Mouse (Mus musculus) embryo, embryonic 10.5 days (tissue): ENCODE results near the gene Usb1.

Experiments
- DNase-seq: peaks from one replicate; pipeline ENCODE4 v3.0.0-alpha.2; 2015; ENCODE audit warnings: low spot score

The Usb1 gene

GRCm38 (mm10) chr8:95331720-95332436 lies at the start of gene Usb1, which contains the start of gene Zfp319:
Gene Usb1, plus strand, starts transcription at chr8:95332284.
Gene Zfp319, minus strand, starts transcription at chr8:95331950.
- DNase-seq, result peak; percentile 96

DNA sequence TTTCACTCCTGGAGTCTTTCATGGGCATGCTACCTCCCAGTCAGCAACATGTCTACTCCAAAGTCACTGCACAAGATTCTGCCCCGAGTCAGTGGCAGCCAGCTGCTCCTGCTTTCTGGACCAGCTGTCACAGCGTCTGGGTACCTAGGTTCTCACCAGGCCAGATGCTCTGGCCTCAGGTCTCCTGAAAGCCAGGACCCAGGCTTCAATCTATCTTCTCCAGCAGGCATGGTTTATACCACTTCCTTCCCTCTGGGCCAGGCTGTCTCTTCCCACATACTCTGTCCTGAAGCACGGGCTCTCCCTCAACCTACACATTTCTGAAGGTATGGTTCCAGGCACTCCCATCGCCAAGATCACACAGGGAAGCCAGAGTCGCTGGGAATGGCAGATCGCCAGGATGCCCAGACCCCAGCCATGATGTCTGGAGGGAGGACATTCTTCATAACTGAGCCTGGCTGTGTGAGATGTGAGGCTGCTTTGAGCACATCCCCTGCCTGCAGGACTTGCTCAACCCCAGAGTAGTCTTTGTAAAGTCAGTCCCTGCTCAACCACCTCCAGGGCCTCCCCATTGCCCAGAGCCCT lies 42.9 kb upstream of the Usb1 start:
- DNase-seq, result no peak

DNA sequence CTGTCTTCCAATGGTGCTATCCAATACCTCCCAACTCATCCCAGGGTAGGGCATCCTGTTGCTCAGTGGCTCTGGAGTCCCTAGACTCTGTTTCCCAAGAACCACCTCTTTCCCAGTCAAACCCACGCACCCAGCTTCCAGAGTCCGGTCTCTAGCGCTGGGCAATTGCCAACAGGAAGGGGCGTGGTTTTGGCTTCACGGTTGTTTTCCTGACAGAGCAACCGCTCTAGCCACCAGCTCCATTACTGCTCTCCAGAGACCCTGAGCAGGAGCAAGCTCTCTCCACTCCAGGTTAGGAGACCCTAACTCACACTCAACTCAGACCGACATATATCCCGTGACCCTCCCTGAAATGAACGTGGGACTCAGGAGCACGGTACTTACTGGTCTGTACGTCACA lies 38.9 kb upstream of the Usb1 start:
- DNase-seq, result no peak

DNA sequence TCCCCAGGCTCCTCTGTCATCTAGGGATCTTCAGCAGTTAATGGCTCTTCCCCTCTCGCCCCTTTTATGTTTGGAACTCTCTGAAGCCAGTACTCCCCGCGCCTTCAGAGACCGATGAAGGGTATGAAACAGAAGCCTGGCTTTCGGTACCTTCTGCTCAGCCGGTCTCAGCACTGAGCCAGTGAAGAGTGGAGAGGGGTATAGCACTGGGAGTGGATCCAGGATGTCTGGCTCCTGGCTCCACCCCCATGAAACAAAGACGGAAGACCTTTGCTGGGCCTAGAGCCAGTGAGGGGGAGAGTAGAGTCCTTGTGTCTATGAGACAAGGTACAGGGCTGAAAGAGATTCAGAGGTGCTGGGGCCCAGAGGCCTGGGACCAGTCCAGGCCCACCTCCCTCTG lies 38.2 kb upstream of the Usb1 start:
- no peak for DNase-seq

GRCm38 (mm10) chr8:95302410-95302809 lies 29.7 kb upstream of the Usb1 start:
- peak; percentile 60 for DNase-seq

GRCm38 (mm10) chr8:95305526-95305925 lies 26.6 kb upstream of the Usb1 start:
- no peak for DNase-seq

GRCm38 (mm10) chr8:95306431-95306830 lies 25.7 kb upstream of the Usb1 start, which contains the start of gene Cngb1:
Gene Cngb1, minus strand, starts transcription at chr8:95306585.
- no peak for DNase-seq

- DNase-seq, result no peak
These were observed 21.6 kb upstream of the Usb1 start, which contains the start of gene Tepp for GRCm38 (mm10) chr8:95310342-95310970. Gene Tepp, plus strand, starts transcription at chr8:95310566.

- no peak for DNase-seq
These were observed 19.2 kb upstream of the Usb1 start for GRCm38 (mm10) chr8:95312836-95313235.

- DNase-seq, result no peak
These were observed 18.2 kb upstream of the Usb1 start for GRCm38 (mm10) chr8:95313857-95314256.

DNA sequence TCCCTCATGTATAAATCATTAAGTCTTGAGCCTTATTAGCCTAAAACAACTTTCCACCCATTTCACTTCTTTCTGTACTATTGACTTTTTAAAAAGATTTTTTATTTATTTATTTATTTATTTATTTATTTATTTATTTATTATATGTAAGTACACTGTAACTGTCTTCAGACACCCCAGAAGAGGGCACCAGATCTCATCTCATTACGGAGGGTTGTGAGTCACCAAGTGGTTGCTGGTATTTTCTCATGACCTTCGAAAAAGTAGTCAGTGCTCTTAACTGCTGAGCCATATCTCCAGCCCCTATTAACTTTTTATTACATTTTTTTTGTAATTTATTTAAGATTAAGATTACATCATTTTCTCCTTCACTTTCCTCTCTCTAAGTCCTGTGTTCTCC lies 17.4 kb upstream of the Usb1 start:
- DNase-seq, result no peak

- no peak for DNase-seq
These were observed 16.7 kb upstream of the Usb1 start for GRCm38 (mm10) chr8:95315350-95315749.

GRCm38 (mm10) chr8:95320224-95321139 lies 11.6 kb upstream of the Usb1 start:
- peak; percentile 65 for DNase-seq

- no peak for DNase-seq
These were observed 8.9 kb upstream of the Usb1 start for GRCm38 (mm10) chr8:95323201-95323600.

DNA sequence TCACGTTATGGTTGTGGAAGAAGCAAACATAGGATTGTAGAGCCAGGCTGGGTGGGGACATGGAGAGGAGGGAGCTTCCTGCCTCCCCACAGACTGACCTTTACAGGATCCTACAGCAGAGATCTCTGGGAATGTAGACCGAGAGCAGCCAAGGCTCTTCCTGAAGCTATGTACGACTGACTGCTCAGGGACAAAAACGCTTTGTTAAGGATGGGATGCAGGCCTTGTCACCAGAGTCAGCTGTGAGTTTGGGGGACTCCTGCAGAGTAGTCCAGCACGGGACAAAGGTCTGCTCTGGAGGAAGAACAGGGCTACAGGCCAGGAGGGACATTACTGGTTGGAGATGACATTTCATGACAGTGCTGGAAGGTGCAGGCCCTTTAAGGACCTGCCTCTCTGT lies 7.4 kb upstream of the Usb1 start:
- DNase-seq, result no peak

DNA sequence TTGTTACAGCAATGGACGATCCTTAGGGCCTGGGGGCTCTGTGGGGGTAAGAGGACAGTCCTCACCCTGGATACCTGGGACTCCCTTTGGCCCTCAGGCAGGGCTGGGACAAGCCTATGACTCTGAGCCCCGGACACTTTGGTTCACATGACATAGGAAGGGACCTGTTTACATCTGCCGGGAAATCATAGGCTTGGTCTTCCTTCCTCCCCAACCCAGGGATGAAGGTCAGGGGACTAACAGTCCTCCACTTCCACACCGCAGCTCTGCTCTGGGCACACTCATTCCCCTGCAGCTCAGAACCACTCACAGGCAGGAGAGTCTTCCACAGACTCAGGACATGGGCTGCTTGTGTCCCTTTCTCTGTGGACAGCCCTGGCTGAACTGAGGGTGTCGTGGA lies 5.3 kb upstream of the Usb1 start:
- no peak for DNase-seq

GRCm38 (mm10) chr8:95327866-95328465 lies 4.1 kb upstream of the Usb1 start:
- DNase-seq, result no peak

- no peak for DNase-seq
These were observed 1.7 kb upstream of the Usb1 start for GRCm38 (mm10) chr8:95330367-95330766.

GRCm38 (mm10) chr8:95331156-95331719 lies 846 bp upstream of the Usb1 start:
- DNase-seq, result peak; percentile 78

- no peak for DNase-seq
These were observed 534 bp downstream of the Usb1 start for GRCm38 (mm10) chr8:95332437-95333199.

DNA sequence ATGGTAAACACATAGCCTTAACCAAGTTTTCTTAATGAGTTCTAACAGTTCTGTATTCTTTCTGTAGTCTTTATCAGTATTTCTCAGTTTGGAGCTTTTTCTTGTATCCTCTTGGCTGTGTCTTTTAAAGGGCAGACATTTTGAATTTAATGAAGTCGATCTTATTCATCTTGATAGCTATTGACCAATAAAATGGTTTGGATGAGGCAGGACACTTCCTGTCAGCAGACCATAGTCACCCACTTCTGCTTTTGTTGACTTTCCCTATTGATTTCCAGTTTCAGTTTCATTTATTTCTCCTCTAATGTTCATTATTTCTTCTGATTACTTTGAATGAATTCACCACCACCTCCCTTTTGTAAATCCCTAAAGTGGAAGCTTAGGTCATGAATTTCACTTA lies 3.6 kb downstream of the Usb1 start:
- no peak for DNase-seq
